Mouse (Mus musculus): ENCODE measurements at regions not wholly inside any gene's neighbourhood (a gene's known extent, or its start where the extent isn't known, plus 50 kb on each side); places are given as distances from the start of the nearest gene placed in this dataset.

DNA sequence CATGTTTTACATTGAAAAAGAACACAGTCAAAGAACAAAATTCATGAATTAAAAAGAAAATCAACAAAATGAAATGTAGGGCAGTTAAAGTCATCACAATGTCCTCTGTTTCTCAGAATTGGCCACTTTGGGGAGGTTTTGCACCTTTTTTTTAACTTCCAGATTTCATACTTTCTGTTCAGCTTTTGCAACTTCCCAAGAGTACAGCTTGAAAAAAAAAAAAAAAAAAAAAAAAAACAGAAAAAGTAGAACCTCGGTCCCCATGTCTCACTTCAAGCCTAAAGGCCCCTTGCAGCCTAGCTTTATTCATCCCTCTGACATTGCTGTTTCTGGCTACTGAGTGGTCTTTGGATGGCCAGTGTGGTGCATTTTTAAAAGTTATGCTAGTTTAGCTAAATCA is 231.9 kb downstream of the Gsdmc2 start:
- Histone ChIP-seq H3K27me3 (ENCODE audit: control insufficient read depth, insufficient read depth, low read length) (no peaks in the 10 kb centered on the region), H3K27ac (replicated peaks; ENCODE audit: insufficient read depth, low read depth, low read length) (no peak overlapping the region), H3K9ac (ENCODE audit: low read depth, low read length) (no peak overlapping the region), H3K4me3 (ENCODE audit: insufficient read depth, low read depth, low read length) (no peak overlapping the region), H3K36me3 (ENCODE audit: control insufficient read depth, insufficient read depth, low read length) (no peaks in the 10 kb centered on the region), H3K4me1 (ENCODE audit: control insufficient read depth, insufficient read depth, low read length) (no peaks in the 10 kb centered on the region; the same call in 1 of the 2 replicates), H3K79me2 (ENCODE audit: control insufficient read depth, insufficient read depth, low read length) (no peaks in the 10 kb centered on the region)
- TF ChIP-seq POLR2A (IDR thresholded peaks at IDR 0.05; ENCODE audit: extremely low read depth, insufficient read depth, low read length) (no peak), CTCF (IDR thresholded peaks at IDR 0.05; ENCODE audit: low read depth, low read length) (no peak)
- whole genome bisulfite sequencing = 91% methylated on average over 1 of the region's 1 CpGs
- DNase-seq (ENCODE audit: extremely low read depth, low read depth, low spot score) = no peak

GRCm38 (mm10) chr15:63611161-63611560 is 233.8 kb downstream of the Gsdmc2 start:
- no peak overlapping the region for H3K27ac ChIP-seq (replicated peaks; ENCODE audit: insufficient read depth, low read depth, low read length)
- no peaks in the 10 kb centered on the region for H3K36me3 ChIP-seq (ENCODE audit: control insufficient read depth, insufficient read depth, low read length)
- DNase-seq (ENCODE audit: extremely low read depth, low read depth, low spot score) = no peak
- H3K27me3 ChIP-seq (ENCODE audit: control insufficient read depth, insufficient read depth, low read length) = no peaks in the 10 kb centered on the region
- no peaks in the 10 kb centered on the region for H3K79me2 ChIP-seq (ENCODE audit: control insufficient read depth, insufficient read depth, low read length)
- H3K4me1 ChIP-seq (ENCODE audit: control insufficient read depth, insufficient read depth, low read length) = no peaks in the 10 kb centered on the region
- H3K4me3 ChIP-seq (ENCODE audit: insufficient read depth, low read depth, low read length) = no peak overlapping the region
- 83% methylated on average over 3 of the region's 3 CpGs for WGBS
- TF ChIP-seq POLR2A (IDR thresholded peaks at IDR 0.05; ENCODE audit: extremely low read depth, insufficient read depth, low read length) (no peak), CTCF (IDR thresholded peaks at IDR 0.05; ENCODE audit: low read depth, low read length) (no peak)
- no peak overlapping the region for H3K9ac ChIP-seq (ENCODE audit: low read depth, low read length)

- H3K27ac ChIP-seq (replicated peaks; ENCODE audit: insufficient read depth, low read depth, low read length) = no peak overlapping the region
- H3K9ac ChIP-seq (ENCODE audit: low read depth, low read length) = no peak overlapping the region
- H3K4me1 ChIP-seq (ENCODE audit: control insufficient read depth, insufficient read depth, low read length) = no peaks in the 10 kb centered on the region
- H3K36me3 ChIP-seq (ENCODE audit: control insufficient read depth, insufficient read depth, low read length) = no peaks in the 10 kb centered on the region
- TF ChIP-seq CTCF (IDR thresholded peaks at IDR 0.05; ENCODE audit: low read depth, low read length) (no peak), POLR2A (IDR thresholded peaks at IDR 0.05; ENCODE audit: extremely low read depth, insufficient read depth, low read length) (no peak)
- no peaks in the 10 kb centered on the region for H3K79me2 ChIP-seq (ENCODE audit: control insufficient read depth, insufficient read depth, low read length)
- WGBS = 87% methylated on average over 8 of the region's 8 CpGs
- H3K27me3 ChIP-seq (ENCODE audit: control insufficient read depth, insufficient read depth, low read length) = no peaks in the 10 kb centered on the region
- H3K4me3 ChIP-seq (ENCODE audit: insufficient read depth, low read depth, low read length) = no peak overlapping the region
- DNase-seq (ENCODE audit: extremely low read depth, low read depth, low spot score) = no peak
Measured at GRCm38 (mm10) chr15:63603100-63603714, 241.8 kb downstream of the Gsdmc2 start.

GRCm38 (mm10) chr15:63601543-63601942 is 243.4 kb downstream of the Gsdmc2 start:
- no peaks in the 10 kb centered on the region for H3K79me2 ChIP-seq (ENCODE audit: control insufficient read depth, insufficient read depth, low read length)
- no peaks in the 10 kb centered on the region for H3K4me1 ChIP-seq (ENCODE audit: control insufficient read depth, insufficient read depth, low read length)
- H3K36me3 ChIP-seq (ENCODE audit: control insufficient read depth, insufficient read depth, low read length) = no peaks in the 10 kb centered on the region
- DNase-seq (ENCODE audit: extremely low read depth, low read depth, low spot score) = no peak
- no peak overlapping the region for H3K9ac ChIP-seq (ENCODE audit: low read depth, low read length)
- WGBS = 50% methylated on average over 5 of the region's 5 CpGs
- TF ChIP-seq CTCF (IDR thresholded peaks at IDR 0.05; ENCODE audit: low read depth, low read length) (peak; percentile 57), POLR2A (IDR thresholded peaks at IDR 0.05; ENCODE audit: extremely low read depth, insufficient read depth, low read length) (no peak)
- H3K4me3 ChIP-seq (ENCODE audit: insufficient read depth, low read depth, low read length) = no peak overlapping the region
- no peaks in the 10 kb centered on the region for H3K27me3 ChIP-seq (ENCODE audit: control insufficient read depth, insufficient read depth, low read length)
- H3K27ac ChIP-seq (replicated peaks; ENCODE audit: insufficient read depth, low read depth, low read length) = no peak overlapping the region

DNA sequence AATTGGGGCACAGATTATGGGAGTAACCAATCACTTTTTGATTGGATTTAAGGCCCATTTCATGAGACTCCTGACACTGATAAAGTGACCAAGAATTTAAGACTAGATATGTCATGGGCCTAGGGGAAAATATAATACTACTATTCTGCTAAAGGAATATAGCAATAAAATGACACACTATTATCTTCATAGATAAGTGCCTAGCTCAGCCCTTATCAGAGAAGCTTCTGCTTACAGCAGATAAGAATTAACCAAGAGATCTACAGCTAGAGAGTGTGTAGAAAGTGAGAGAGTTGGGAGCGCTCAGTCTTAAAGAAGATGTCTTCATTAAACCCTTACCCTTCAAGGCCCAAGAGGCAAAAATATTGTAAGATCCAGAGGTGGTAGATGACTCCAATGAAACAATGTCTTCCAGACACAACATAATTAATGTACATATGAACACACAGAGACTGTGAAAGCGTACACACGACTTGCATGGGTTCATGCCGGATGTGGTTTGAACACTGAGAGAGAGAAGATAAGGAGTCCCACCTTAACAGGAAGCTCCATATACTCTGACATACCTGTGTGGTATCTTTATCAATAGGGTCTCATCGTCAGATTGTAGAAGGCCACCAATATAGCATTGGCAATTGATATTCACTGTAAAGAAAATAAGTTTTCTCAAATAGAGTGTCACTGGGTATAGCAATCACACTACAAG is 252.1 kb downstream of the Gsdmc2 start:
- H3K9ac ChIP-seq (ENCODE audit: low read depth, low read length) = no peak overlapping the region
- H3K27me3 ChIP-seq (ENCODE audit: control insufficient read depth, insufficient read depth, low read length) = no peaks in the 10 kb centered on the region
- no peak for DNase-seq (ENCODE audit: extremely low read depth, low read depth, low spot score)
- no peak overlapping the region for H3K27ac ChIP-seq (replicated peaks; ENCODE audit: insufficient read depth, low read depth, low read length)
- H3K36me3 ChIP-seq (ENCODE audit: control insufficient read depth, insufficient read depth, low read length) = no peaks in the 10 kb centered on the region
- TF ChIP-seq POLR2A (IDR thresholded peaks at IDR 0.05; ENCODE audit: extremely low read depth, insufficient read depth, low read length) = no peak
- no peak for TF ChIP-seq CTCF (IDR thresholded peaks at IDR 0.05; ENCODE audit: low read depth, low read length)
- no peak overlapping the region for H3K4me3 ChIP-seq (ENCODE audit: insufficient read depth, low read depth, low read length)
- no peaks in the 10 kb centered on the region for H3K4me1 ChIP-seq (ENCODE audit: control insufficient read depth, insufficient read depth, low read length)
- WGBS = 95% methylated on average over 5 of the region's 5 CpGs
- H3K79me2 ChIP-seq (ENCODE audit: control insufficient read depth, insufficient read depth, low read length) = no peaks in the 10 kb centered on the region

- Histone ChIP-seq H3K27ac (replicated peaks; ENCODE audit: insufficient read depth, low read depth, low read length) (no peak overlapping the region), H3K4me1 (ENCODE audit: control insufficient read depth, insufficient read depth, low read length) (no peaks in the 10 kb centered on the region), H3K9ac (ENCODE audit: low read depth, low read length) (no peak overlapping the region), H3K4me3 (ENCODE audit: insufficient read depth, low read depth, low read length) (no peak overlapping the region), H3K27me3 (ENCODE audit: control insufficient read depth, insufficient read depth, low read length) (no peaks in the 10 kb centered on the region), H3K79me2 (ENCODE audit: control insufficient read depth, insufficient read depth, low read length) (no peaks in the 10 kb centered on the region), H3K36me3 (ENCODE audit: control insufficient read depth, insufficient read depth, low read length) (no peaks in the 10 kb centered on the region)
- no peak for DNase-seq (ENCODE audit: extremely low read depth, low read depth, low spot score)
- WGBS = 66% methylated on average over 2 of the region's 2 CpGs
- TF ChIP-seq POLR2A (IDR thresholded peaks at IDR 0.05; ENCODE audit: extremely low read depth, insufficient read depth, low read length) (no peak), CTCF (IDR thresholded peaks at IDR 0.05; ENCODE audit: low read depth, low read length) (no peak)
Measured at GRCm38 (mm10) chr15:63559293-63559692, 285.7 kb downstream of the Gsdmc2 start.
